Mouse (Mus musculus) adrenal gland, postnatal 36 days (tissue): ENCODE data around the gene Fry. TPM values are rescaled to one million over a fixed set of nuclear protein-coding genes. Genes with fewer than 3 reads are reported as not detected.

Source experiments
- DNase-seq, 2 experiments: peaks; one replicate each; pipeline ENCODE4 v3.0.0; 2021; ENCODE audit warnings: mixed read lengths in 1 of 2
- total RNA-seq, 2 experiments: library from RNA; stranded (reverse); gene quantifications; 2 replicates each; pipeline ENCODE4 v1.2.3; 2021

The Fry gene
- total RNA-seq, 2 experiments from 2014 or later: 29.9 to 40.9 TPM

DNA sequence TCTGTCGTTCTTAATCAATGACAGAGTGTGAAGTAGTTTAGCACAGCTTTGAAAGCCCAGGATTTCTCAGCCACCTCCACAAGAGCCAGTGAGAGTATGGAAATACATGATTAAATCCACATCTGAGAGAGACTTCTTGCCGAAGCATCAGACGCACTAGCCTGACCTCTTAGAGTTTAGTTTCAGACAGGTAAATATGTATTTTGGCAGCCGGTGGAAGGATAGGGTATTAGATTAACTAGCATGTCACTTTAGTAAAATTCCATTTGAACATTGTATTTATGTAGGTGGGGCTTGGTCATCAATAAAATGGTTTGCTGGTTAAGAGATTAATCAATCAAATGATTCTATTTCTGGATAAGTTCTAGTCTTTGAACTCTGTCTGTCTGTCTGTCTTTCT is 152.0 kb downstream of the Fry start:
- DNase-seq: no peak

DNA sequence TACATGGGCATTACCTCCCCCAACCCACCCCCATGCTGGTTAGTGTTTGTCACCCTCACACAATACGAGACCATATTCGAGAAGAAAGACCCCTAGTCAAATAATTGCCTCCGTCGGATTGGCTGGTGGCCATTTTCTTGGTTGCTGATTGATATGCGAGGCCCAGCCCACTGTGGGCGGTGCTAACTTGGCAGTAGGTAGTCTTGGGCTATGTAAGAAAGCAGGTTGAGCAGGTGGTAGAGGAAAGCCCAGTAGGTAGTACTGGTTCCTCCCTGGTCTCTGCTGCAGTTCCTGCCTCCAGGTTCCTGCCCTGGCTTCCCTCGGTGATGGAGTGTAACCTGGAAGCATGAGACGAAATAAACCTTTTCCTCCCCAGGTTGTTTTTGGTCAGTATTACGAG is 153.7 kb downstream of the Fry start:
- DNase-seq: no peak

DNA sequence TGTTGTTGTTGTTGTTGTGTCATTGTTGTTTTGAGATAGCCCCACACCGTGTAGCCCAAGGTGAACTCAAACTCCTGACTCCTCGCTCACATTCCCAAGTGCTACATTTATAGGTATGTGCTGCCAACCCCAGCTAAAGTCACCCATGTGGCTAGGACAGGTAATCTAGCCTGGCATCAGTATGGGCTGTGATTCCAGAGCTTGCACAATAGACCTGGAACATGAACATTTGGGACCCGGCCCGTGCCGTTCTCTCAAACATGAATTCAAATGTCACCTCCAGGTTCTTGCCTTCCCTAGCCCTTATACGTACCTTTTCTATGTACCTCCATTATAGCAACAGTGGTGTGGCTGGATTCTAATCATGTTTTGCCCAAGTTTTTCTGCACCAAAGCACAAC is 156.9 kb downstream of the Fry start:
- DNase-seq: no peak

DNA sequence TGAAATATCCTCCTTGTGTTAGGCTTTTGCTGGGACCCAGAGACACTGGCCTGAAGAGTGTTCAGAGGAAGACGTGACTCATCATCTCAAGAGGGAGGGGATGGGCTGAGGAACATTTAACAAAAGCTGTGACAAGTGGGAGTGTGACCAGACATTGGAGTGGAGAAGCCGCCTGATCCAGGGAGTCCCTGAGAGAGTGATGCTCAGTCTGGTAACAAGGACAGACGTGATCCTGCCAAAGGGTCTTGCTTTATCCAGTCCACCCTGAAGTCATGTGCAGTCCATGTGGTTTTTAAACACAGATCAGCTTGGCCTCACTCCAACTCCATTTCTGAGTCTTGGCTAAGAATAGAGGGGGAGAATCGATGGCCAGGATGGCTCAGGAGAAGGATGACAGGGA is 158.2 kb downstream of the Fry start:
- no peak for DNase-seq

DNA sequence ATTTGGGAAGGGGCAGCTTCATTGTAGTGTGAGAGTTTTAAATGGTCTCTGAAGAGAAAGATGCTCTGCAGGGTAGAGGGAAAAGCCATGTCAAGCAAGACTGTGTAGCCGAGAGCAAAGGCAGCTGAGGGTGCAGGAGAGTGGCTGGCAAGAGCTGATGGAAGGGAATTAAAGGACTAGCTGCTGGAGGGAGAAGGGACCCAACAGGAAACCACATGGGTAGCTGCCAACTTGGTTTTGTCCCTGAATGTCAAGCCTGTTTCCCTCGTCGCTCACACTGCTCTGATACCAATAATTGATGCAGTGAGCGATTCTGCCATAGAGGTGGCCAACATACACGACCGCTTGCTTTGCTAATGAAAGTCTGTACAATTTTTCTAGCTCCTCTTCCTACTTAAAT is 160.9 kb downstream of the Fry start:
- DNase-seq: no peak

DNA sequence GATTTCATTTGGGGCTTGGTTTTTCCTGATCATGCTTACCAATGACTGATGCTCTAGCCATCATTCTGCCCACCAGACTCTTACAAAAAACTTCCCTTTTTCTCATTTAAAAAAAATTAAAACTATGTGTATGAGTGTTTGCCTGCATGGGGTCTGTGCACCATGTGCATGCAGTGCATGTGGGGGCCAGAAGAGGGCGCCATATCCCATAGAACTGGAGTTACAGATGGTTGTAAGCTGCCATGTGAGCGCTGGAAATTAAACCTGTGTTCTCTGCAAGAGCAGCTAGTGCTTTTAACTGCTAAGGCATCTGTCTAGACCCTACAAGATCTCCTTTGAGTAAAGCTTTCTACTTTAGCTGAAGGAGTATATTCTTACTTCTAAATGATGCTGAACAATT is 162.6 kb downstream of the Fry start:
- DNase-seq: no peak

DNA sequence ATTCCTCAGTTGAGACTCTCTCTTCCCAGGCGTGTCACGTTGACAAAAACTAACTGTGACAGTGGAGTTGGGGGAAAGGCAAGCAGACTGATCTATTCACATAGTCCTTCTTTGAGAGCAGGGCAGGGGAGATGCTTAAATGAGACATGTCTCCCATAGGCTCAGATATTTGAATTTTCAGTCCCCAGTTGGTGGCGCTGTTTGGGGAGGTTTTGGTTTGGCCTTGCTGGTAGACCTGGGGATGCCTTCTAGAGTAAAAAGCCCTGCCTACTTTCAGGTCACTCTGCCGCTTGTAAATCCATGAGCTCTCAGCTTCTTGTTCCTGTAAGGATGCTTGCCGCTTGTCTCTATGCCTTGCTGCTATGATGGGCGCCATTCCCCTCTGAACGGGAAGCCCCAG is 163.6 kb downstream of the Fry start:
- DNase-seq: no peak

DNA sequence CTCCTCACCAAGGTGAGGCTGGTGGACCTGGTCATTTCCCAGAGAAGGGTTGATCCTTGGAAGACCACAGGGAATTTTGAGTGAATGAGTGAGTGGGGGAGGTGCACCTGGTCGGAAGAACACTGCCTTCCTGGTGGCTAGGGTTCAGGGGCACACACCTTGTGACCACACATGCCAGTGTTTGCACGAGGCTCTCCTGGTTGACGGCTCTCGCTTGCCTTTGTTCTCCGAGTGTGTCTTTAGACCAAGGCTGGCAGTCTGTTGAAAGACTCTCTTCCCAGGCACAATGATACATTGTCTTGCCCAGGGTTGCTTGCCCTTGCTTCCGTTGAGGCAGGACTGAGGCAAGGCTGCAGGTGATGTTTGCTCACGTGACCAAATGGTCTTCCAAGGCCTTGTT is 169.5 kb downstream of the Fry start:
- DNase-seq: no peak

DNA sequence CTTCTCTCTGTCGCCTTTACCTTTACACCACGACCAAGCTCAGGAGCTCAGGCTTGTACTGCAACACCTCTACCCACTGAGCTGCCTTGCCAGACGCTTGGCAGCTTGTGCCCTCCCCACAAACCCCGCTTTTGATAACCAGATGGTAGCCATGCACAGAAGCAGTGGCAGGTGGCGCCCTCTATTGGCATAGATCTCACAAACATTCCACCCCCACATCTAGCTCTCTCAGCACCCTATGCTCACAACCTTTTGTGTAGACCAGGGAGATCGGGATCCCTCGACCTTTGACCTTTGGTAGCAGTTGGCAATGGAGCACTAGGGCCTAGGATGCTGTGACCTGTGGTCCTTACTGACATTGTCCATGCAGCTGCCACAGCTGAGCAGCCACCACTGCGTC is 171.2 kb downstream of the Fry start:
- DNase-seq: peak; percentile 25 to 55

DNA sequence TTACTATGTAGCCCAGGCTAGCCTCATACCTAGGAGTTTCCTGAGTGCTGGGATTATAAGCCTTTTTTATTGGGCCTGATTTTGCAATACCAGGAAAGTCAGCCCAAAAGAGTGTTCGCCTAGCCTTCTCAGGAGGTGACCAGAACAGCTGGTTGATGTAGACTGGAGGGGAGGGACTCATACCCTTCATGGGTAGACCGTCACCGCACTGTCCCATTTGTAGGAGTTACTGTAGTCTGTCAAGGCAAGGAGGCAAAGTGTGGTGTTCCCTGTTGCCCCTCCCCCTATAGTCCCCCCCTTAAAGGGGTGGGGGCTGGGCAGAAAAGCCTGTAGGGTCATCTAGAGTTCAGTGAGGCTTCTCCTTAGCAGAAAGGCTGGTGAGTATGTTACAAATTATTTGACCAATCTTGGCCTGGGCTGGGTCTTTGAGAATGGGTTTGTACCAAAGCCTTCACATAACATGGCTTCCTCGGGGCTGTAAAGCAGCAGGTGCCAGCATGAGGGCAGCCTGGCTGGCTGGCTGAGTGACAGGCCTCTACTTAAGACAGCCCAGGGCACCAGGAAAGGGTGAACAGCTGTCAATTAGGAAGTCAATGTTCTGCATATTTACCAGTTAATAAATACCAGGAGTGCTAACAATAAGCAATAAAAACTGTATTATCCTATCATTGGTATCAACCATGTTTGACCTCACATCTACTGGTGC is 172.2 kb downstream of the Fry start:
- no peak for DNase-seq

DNA sequence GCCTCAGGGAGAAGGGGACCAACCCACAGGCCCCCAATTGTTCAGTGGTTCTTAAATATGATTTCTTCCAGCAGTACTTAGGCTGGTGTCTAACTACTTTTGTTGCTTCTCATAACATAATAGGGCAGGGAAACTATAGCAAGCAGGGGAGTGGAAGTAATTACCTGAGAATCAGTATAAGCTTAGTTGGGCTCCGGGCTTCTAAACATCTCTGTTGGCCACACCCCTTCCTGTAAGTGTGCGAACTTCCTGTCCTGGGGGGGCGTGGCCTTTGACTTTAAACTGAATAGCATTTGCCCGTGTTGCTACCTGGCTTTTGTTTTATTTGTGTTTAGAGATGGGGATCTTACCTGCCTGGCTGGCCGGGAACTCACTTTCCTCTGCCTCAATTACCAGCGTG is 172.8 kb downstream of the Fry start:
- DNase-seq: no peak

DNA sequence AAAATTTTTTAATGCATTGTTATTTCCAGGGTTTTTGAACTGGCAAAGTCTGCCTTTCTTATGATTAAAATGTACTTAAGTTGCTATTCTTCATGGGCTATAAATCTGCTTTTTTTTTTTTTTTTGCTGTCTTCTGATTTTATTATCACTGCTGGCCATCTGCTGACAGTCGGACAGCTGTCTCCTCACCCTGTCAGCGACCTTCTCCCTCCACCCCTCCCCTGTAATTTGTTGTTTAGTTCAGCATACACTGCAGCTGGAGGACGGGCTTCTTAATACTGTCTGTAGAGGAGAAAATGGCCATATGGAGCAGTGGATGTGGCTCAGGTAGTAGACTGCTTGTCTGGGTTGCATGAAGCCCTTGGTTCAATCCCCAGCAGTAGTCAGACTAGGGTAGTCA is 173.7 kb downstream of the Fry start:
- no peak for DNase-seq

DNA sequence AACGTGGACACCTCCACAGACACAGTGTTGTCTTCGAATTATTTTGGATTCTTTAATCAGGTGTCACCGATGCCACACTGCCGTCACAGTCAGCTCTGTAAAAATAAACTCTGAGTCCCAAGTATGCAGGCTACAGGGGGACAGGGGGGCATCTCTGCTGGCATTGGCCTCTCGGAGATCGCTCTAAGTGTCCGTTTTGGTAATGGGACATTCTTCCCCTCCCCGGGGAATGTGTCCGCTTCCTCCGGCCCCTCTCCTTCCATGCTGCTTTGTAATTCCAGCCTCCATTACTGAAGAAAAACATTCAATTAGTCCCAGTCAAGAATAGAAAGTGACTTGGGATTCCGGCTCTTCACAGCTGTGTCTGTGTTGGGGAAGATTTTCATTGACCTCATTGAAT is 175.9 kb downstream of the Fry start:
- DNase-seq: no peak

DNA sequence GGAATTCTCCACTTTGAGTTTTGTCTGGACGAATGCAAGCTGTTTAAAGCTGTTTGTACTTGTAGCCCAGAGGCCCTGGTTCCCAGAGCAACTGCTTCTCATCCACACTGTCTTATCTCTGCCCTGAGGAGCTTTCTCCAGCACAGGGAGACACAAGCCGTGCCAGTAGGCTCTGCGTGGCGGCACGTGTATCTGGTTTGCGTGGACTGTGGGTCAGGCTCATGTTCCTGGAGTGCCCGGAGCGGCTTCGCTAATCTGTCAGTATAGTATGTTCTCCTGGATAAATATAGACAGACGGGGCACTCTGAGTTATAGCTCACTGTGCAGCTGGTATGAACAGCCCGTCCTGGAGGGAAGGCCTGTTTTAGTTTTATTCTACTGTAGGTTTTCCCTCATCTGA is 176.7 kb downstream of the Fry start:
- no peak for DNase-seq

DNA sequence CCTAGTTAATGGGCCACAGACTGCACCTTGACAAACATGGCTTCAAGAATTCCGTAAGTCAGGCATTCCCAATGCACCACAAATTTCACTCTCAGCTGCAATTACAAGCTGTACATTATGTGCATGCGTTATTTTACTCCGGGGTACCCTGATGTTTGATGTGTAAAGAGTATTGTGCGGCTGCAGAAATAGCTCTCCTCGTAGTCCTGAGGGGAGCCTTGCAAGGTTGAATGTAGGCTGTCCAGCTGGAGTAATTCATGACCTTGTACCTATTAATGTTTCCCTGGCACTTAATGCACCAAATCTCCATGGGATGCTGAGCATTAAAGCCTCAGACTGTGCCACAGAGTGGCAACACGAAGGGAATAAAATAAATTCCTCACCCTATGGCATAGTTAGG is 180.5 kb downstream of the Fry start:
- no peak for DNase-seq

DNA sequence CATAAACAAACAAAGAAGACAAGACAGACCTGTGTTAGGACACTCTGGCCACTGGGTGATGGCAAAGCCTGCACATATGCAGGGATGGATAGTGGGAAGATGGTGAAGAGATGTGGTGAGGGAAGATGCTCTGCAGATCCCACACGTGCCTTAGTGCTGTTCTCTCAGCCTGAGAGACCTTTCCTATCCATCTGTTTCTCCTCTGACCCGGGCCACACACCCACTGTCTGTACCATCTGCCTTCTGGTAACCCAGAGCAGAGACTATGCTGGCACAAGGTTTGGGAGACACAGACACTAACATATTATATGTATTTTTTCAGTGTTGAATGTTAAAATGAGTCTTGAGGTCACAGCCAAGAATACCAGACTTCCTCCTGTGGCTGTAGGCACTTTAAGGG is 183.7 kb downstream of the Fry start:
- DNase-seq: no peak

DNA sequence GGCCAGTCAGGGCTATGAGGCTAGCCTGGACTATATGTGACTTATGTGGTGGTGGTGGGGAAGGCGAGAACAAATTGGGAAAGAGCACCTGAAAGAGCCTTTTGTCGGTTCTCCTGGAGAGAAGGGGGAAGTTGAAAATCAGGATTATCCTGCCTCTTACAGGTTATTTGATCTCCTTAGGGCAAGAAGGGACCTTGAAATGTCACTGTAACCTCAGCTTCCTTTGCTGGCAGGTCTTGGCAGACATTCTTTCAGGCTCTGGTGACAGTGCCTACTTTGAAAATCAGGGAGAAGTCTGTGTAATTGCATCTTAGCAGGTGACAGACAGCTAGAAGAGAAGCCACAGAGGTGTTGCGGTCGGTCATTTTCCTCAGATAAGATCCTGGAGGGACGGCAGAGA is 184.6 kb downstream of the Fry start:
- no peak for DNase-seq

DNA sequence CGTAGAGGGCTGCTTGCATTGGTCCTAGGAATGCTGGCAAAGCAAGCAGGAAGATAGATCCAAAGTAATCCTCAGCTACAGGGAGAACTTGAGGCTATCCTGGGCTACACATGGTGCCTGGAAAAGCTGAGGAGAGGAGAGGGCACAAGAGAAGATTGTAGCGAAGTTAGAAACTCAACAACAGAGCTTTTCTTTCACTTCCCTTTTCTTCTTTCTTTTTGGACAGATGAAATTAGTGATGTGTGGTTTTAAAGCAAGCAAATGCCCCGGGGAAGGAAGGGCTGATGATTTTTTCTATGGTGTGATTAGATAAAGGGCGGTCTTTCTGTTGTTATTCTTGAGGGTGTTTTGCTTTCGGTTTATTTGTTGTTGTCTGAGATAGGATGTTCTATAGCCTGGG is 188.1 kb downstream of the Fry start:
- DNase-seq: no peak

DNA sequence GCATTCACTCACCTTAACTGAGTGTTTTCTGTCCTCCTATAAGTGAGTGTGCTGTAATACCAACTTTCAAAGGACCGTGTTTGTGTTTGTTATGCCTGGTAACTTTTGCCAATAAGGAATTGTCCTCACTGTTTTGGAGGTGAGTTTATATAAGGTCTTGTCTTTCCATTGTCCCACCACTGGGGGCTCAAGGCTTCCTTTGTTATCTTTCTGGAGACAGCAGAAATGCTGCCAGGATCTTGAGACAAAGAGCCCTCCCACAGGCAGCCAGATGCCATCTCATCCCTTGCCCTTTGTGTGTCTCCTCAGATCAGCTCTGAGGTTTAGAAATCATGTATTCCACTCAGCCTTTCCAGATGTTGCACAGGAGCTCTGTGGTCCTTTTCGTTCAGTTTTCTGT is 194.8 kb downstream of the Fry start:
- DNase-seq: no peak

DNA sequence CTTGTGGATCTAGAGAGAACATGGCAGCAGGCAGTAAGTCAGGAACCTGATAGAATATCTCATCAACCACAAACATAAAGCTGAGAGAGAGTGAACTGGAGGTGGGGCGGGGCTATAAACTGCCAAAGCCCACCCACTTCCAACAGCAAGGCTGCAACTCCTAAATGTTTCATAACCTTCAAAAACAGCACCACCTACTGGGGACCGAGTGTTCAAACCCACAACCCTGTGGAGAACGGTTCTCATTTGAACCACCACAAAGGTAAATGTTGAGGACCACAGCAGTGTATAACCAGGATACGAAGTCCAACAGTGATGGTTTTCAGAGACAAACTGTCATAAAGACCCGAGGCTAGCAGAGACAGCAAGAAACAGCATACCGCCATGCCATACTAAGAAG is 196.1 kb downstream of the Fry start:
- DNase-seq: no peak

DNA sequence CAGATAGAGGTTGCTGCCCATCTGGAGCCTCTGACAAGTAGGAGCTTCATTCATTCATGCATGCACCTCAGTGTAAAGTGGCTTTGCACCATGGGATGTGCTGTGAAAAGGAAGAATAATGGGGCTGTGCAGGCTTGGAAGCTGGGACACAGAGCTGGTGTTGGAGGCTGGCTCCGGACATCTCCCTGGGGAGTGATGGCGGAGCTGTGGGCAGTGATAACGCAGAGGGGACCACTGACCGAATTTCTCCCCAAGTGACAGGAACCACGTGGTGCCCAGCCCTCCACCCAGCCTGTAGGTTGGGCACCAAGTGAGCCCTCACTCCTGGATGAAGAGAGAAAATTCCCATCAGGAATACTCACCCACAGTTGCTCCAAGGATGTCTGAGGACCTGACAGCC is 207.0 kb downstream of the Fry start:
- no peak for DNase-seq

DNA sequence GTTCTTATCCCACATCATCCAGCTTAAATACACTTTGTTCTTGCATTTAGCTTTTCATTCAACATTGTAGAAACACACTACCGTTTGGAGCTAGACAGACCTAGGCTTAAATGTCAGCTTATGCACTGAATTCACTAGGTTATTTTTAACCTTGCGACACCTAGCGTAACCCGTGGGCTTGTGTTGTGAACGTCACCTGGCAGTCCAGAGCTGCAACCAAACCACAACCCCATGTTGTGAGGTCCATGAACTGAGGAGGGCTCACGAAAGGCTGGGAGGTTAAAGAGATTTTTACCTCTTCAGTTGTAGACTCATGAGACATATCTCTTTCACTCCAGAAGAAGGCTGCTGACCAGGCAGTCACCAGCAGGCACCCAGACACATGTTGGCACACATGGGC is 210.2 kb downstream of the Fry start:
- DNase-seq: no peak

DNA sequence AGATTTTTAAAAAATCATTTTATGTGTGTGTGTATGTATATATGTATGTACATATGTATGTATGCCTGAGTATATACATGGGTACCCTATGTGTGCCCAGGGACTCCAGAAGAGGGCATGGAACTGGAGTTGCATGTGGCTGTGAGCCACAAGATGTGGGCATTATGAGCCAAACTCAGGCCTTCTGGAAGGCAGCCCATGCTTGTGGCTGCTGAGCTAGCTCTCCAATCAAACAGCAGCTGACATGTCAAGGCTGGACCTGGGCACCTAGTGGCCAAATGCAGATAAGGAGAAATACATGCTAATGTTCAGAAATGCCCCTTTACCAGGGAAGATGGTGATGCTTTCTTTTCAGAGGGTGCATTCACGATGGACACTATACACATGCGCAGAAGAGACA is 213.4 kb downstream of the Fry start:
- peak; percentile 75 to 77 for DNase-seq

DNA sequence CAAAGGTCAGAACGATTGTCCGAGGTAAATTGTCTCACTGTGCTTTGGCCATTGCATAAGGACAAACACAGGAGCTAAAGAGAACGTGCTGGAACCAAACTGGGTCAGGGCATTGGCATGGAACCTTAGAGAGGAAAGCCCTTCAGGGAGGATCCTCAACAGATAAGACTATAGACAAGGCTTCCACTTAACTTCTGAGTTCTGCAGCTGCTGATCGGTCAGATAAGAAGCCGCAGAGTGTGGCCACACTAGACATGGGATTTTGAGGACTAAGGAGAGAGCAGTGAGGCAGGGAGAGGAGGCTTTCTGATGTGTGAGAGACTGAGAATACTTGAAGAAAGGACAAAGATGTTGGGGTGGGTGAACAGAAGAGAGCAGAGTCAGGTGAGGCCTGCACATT is 214.4 kb downstream of the Fry start:
- DNase-seq: no peak

DNA sequence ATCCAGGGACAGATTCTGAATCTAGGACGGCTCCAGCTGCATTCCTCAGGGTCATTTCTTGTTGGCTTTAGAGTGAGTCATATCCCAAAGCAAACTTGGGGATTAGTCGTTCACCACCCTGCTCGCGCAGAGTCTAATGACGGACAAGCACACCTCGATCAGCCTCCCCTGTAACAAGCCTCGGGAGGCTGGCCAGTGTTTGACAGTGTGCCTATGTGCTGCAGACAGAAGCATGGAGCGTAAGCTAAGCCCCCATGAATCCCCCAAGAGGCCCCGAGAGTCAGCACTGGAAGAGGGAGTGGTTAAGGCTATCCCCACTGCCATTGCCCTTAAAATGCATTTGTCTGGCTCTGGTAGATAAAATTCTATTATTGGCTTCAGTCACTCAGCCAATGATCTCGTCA is 214.9 kb downstream of the Fry start:
- peak; percentile 39 to 40 for DNase-seq
